Mouse (Mus musculus) frontal cortex, postnatal 10 days (tissue): ENCODE measurements around the gene Fmnl3.
"Not testable (repeated sequence)": the region's sequence is repeated elsewhere in the genome, so short reads cannot be mapped to it uniquely, and the experiment has no call there.

Experiments
- DNase-seq, 2 experiments: peaks; one replicate each; pipeline ENCODE4 v3.0.0; 2022; ENCODE audit warnings: low spot score in 2 of 2, mixed read lengths in 1 of 2

Gene Fmnl3

DNA sequence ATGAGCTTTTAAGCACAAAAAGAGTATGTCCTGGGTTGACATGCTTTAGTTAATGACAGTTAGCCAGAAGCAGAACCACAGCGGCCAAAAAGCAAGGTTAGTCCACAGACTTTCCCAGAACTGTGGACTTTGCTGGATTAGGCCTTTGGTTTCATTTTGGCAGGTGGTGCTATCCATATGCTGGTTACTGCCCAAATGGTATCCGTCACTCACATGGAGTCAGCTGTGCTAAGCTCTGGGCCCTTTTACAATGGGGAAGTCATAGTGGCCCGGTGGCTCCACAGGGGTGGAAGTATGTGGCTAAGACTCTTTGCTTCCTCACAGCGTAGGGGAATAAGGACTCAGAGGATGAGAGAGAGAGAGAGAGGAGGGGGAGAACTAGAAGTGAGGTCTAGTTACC is 17.7 kb upstream of the Fmnl3 start:
- DNase-seq = no peak

DNA sequence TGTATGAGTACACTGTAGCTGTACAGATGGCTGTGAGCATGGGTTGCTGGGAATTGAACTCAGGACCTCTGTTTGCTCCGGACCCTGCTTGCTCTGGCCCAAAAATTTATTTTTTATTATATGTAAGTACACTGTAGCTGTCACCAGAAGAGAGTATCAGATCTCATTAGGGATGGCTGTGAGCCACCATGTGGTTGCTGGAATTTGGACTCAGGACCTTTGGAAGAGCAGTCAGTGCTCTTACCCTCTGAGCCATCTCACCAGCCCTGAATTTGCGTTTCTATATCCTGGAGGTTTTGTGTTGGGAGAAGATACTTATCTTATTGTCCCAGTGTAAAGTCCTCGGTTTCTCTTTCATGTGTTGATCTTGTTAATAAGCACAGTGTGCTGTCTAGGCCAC is 16.5 kb upstream of the Fmnl3 start:
- DNase-seq = no peak

DNA sequence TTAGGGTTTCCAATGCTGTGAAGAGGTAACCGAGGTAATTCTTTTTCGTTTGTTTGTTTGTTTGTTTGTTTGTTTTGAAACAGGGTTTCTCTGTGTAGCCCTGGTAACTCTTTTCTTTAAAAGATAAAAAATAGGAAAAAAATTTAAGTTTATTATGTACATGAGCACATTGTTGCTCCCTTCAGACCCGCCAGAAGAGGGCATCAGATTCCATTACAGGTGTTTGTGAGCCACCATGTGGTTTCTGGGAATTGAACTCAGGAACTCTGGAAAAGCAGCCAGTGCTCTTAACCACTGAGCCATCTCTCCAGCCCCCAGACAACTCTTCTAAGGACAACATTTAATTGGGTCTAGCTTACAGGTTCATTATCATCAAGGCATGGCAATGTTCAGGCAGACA is 15.8 kb upstream of the Fmnl3 start:
- not testable (repeated sequence) for DNase-seq

DNA sequence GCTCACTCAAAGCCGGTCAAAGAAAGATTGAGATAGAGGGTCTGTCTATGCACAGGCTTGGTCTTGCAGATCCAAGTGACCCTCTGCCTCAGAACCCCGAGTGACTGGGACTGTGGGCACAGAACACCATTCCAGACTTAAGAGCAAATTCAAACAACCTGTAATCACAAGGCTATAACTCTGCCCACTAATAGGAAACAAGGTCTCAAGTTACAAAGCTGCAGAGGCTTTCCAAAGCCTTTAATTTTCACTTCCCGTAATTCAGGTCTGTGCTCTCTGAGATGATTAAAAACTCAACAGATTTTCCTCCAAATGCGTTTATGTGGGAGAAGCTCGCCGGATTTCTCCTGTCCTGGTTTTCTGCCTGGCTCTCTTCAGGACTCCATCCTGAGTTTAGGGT is 13.8 kb upstream of the Fmnl3 start:
- DNase-seq = no peak

DNA sequence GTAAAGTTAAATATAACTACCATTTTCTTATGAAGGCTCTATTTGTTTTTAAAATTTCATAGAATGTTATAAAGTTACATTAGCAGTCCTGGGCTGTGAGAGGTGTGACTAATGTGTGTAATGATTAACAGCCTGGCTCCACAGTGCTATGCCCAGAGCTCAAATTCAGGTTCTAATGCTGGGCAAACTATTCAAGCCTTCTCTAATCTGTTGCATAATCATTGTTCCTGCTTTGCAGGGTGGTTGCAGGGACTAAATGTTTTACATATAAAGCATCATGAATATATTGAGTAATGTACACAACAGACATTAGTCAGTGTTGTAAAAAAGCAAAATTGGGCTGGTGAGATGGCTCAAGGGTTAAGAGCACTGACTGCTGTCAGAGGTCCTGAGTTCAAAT is 12.6 kb upstream of the Fmnl3 start:
- no peak for DNase-seq

DNA sequence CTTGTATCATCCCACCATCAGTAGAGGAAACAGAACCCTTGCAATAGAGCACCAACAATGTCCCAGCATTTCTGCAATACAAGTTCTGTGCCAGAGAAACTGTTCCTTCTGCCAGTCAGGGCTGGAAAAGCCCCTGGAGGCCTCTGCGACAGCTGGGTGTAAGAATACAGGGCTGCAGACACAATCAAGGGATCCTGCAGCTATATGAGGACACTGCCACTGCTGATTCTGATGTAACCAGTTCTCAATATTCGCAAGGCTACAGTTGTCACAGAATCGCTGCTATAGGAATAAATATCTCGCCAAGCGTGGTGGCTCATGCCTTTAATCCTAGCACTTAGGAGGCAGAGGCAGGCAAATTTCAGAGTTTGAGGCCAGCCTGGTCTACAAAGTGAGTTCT is 6.0 kb upstream of the Fmnl3 start:
- no peak for DNase-seq

DNA sequence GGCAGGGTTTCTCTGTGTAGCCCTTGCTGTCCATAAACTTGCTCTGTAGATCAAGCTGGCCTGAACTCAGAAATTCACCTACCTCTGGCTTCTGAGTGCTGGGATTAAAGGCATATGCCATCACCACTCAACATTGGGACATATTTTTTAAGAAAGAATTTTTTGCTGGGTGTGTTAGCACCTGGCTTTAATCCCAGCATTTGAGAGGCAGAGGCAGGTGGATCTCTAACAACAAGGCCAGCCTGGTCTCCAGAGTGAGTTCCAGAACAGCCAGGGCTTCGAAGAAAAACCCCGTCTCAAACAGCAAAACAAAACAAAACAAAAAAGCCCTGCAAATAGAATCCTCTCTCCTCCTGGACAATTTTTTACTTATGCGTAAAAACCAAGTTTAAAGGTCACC is 5.3 kb upstream of the Fmnl3 start:
- DNase-seq = no peak

DNA sequence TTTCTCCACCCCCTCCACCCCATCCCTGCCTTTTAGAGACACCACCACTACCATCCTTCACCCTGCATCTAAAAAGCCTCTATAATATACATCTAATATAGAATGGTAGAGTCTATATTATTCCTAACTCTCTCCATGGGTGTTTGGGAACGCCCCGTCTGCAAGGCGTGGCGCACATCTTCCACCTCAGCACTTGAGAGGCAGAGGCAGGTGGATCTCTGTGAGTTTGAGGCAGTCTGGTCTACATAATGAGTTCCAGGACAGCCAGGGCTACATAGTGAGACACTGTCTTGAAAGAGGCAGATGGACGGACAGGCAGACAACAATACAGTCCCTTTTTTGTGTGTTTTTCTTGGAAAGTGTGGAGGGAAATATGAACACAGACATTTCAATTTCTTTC is 4.8 kb upstream of the Fmnl3 start:
- DNase-seq = no peak

DNA sequence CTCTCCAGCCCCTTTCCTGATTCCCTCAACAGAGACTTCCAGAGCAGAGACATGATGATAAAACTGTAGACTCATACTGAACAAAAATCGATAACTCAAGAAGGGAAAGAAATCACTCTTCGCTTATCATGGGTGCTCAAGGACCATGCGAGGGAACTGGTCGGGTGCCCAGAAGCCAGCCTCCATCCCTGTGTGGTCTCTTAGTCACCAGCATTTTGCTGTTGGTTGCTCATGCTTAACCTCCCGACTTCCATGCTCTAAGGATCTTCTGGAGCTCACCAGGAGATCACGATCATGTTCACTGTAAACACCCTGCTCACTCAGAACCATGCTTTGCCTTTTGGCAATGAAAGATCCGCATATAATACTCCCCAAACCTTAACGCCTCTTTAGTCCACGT is 2.5 kb upstream of the Fmnl3 start:
- DNase-seq = no peak

DNA sequence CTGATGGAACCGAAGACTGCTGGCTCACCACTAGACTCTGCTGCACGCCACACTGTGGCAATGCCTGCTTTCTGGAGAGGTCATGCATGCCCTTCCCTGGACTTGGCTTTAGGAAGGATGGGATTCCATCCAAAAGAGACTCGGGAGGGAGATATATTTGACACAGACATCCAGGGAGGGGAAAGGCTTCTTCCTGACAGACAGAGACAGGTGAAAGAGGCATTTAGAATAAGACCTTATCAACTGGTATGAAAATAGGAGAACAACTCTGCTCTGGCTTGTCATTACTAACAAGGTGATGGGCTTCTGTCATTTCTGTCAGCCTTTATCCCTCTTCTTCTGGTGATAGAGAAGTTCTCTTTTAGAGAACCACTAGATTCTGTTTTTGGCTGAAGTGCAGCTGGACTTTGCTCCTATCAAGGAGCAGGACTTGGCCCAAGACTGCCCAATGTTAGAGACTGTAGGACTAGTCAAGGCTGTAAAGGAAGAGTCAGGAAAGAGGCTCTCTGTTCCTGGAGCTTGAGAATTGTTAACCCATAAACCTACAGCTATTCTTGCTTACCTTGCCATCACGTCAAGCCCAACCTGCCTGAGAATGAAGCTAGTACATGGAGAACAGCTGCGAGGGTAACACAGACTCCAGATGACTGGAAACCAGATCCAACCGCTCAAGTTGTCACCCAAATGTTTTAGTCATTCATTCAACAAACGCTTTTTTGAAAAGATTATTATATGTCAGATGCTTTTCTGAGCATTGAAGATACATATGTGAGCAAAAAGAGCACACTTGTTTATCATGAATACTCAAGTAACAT is 1.5 kb upstream of the Fmnl3 start:
- DNase-seq = no peak

DNA sequence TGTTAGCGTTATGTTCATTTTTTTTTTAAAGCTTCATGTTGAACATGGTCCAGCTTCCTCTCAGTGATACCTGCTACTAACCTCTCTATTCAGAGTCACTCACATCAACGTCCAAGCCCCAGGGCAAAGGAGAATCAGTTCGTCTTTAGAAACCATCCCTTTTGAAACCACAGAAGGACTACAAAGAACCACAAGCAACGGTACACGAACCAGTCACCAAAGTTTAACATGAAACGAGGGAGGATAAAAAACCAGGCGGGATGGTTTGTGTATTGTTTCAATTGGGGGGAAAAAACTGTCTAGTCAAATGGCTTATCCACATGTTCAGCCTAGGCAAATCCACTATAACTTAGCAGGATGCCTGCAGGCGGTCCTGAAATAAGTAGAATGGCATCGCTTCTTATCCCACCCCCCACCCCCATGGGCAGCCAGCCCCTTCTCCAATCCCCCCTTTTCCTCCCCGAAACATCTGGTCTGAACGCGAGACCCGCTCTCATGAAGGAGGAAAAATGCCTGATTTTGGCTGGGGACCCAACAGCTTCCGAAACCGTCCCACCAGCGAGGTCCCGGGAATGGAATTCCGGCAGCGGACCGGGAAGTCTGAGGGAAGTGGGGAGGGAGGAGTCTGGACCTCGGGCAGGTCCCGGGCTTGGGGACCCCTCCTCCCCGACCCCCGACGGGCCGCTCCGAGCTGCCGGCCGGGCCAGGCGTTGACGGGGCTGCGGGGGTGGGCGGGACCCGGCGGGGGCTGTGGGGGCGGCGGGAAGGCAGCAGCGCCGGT is 701 bp downstream of the Fmnl3 start:
- no peak for DNase-seq

DNA sequence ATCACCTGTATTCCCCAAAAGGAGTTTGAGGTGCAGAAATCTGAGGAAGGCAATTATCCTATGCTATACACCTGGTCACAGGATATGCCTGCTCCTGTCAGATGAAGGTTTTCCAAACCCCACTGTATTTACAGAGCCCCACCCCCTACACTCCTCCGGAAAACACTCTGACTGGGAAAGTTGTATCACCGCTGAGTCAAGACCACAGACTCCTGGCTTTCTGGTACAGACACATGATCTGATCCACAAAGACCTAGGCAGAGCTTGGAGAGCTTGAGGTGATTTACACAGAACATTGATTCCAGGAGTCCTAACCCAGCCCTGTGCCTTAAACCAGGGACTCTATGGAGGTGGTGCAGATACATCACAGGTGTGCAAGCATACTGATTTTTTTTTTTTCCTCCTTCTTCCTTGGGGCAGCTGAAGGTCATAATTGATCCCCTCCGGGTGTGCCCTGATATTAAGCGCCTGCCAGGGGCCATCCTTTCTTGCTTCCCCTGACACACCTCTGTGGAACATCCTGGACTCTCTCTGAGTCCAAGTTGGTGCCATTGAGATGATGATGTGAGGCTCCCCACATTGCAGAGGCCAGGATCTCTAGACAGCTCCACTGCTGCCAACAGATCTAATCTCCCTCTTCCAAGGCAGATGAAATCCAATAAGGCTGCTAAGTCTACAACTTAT is 1.6 kb downstream of the Fmnl3 start:
- DNase-seq = no peak

DNA sequence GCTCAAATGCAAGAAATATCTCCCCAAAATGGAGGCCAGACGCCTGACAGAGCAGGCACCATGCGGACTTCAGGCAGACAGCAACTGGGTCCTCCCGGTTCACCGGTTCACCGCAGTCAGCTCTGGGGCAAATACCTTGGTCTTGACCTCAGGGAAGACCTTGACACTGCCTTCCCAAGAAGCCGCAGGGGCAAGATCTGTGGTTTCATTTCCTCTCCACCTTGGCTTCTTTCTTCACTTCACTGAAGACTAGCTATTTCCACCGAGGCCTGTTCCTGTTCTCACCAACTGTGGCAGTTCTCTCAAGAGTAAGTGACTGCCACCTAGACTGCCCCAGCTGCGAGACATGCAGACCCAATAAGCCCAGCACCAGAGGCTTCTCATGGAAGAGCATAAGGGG is 5.4 kb downstream of the Fmnl3 start:
- DNase-seq = no peak

DNA sequence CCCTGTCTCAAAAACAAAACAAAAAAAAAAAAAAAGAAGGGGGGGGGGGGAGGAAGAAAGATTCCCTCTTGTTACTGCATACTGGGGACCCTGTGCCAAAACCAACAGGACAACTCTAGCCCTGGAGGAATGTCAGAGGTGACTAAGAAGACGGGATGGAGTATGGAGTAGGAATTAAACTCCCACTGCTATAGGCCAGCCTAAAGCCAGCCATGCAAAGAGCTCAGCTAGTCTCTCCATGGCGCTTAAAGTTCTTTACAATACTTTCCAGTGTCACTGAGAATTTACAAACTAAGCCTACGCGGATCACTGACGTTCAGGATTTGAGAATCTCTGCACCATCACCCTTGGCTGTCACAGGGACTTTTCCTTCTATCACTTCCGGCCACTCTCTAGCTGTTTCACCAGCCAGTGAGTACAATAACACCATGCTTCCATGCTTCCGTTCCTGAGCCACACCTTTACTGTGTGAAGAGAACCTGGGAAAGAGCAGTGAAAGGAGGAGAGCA is 6.2 kb downstream of the Fmnl3 start:
- DNase-seq = no peak

DNA sequence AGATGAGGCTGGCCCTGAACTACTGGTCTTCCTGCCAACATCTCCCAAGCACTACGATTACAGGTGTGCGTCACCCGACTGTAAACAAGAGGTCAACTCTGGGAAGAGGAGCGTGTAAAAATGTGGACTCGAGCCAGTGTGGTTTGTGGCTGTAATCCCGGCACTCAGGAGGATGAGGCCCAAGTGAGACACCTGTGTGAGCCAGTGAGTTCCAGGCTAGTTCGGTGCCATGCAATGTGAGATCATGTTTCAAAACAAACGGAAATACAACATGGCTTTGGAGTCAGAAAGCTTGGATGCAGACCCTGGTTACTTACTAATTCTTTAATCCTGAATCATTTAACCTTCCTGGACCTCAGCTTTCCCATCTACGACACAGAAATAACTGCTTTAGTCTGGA is 11.3 kb downstream of the Fmnl3 start:
- no peak for DNase-seq

DNA sequence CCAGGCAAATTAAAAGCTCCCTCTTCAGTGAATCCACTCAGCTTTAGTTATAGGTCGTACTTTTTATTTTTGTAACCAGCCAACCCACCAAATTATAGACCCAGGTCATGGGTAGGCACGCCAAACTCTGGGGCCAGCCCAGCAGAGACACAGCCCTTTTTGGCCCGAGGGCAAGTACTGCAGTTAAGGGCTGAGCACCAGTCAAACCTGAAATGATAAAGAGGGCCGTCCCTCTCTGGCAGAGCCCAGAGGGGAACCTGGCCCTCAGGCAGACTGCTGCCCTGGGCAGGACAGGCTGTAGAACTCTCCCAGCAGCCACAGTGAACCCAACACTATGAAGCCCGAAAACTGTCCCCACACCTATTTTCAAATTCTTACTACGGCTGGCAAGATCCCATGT is 13.8 kb downstream of the Fmnl3 start:
- no peak for DNase-seq

DNA sequence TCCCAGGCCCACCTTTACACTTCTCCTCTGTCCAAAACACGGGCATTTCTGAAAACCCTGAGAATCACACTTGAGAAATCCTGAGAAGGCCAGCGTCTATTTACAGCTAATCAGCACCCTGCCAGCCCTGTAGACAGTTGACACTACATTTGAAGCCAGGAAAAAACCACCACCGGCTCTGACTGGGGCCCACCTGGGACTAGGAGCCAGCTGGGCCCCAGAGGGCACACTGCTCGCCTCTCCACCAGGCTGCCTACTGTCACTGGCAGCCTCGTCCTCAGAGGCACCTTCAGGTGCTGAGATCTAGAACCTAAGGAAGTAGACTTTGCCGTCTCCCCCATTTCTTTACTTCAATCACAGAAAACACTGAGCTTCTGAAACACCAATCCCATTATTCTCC is 14.6 kb downstream of the Fmnl3 start:
- no peak for DNase-seq

DNA sequence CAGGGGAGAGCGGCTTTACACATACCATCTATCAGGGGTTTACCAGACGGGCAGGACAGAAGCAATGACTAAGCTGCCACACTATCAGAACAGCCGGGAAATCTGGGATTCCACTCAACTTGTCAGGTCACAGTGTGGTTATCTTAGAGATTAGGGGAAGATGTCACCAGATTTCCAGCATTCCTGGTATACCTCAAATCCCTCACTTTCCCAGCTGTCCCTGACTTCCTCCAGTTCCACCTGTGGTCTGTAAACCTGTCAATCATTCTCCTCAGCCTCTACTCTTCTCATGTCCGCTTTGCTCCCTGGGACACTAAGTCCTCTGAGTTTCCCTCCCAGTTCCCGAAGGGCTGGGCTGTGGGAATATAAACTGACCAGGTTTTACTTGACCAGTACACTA is 18.0 kb downstream of the Fmnl3 start:
- no peak for DNase-seq

DNA sequence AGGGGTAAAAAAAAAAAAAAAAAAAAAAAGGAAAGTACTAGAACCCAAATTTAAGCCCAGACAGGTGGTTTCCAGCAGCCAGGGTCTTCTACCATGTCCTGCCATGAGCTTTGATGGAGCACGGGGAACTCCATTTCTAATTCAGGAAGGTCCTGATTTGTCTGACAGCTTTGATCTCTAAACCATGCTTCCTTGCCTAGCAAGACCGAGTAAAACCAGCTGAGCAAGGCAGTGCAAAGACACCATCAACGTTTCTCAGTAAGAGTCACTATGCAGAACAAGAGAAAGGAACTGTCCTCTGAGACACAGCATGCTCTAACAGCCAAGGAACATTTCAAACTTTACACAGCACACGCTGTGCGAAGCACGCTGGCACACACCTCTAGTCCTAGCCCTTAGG is 18.7 kb downstream of the Fmnl3 start:
- no peak for DNase-seq

DNA sequence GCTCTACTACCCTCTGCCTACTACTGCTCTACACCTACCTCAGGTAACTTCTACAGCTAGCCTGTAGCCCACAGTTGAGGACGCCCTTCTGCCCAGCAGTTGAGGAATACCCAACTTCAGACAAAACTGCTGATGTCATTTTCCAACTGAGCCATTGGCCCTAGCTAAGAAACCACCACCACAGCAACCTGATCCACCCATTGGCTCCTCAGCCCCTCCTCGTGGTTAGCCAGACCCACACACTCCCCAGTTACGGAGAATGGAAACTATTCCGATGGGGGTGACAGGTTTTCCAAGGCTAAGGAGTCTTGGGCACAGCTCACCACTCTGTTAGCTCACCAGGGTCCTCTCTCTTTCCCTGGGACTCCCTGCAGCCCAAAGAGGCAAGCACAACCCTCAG is 25.3 kb downstream of the Fmnl3 start:
- DNase-seq = no peak

DNA sequence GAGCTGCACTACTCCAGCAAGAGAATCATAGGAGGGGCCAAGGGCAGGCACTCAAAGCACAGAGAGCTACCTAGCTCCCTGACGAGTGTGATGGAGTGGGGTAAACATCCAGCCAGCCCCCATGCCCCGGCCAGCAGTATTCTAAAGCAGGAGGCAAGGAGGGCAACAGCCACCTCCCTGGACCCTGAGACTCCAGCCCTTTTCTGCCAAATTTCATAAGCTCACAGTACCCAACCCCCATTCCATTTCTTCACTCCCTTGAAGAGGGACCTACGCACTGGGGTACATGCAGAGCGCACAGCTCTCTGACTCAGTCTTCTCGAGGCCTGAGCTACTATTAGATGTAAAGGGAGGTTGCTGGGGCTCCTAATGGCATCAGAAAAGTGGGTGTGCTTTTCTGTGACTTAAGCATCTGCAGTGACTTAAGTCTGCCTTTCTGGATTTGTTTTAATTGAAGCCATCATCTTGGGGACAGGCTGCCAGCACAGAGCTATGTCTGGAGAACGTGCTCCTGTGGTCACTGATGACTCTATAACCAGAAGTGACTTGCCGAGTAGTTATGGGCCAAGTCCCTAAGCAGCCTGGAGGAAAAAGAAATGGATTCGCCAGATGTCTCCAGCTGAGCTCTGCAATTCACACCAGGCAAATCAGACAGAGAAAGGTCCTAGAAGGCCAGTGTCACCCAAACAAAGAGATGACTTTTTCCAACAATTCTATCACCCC is 26.0 kb downstream of the Fmnl3 start:
- no peak for DNase-seq
